Mouse (Mus musculus): Measurements from ENCODE around the gene 3110082I17Rik. TPM values are rescaled to one million over a fixed set of nuclear protein-coding genes. Genes with fewer than 3 reads are reported as not detected.

3110082I17Rik gene
- polyA plus RNA-seq, 1 experiment from 2014 or later: 69.4 TPM

DNA sequence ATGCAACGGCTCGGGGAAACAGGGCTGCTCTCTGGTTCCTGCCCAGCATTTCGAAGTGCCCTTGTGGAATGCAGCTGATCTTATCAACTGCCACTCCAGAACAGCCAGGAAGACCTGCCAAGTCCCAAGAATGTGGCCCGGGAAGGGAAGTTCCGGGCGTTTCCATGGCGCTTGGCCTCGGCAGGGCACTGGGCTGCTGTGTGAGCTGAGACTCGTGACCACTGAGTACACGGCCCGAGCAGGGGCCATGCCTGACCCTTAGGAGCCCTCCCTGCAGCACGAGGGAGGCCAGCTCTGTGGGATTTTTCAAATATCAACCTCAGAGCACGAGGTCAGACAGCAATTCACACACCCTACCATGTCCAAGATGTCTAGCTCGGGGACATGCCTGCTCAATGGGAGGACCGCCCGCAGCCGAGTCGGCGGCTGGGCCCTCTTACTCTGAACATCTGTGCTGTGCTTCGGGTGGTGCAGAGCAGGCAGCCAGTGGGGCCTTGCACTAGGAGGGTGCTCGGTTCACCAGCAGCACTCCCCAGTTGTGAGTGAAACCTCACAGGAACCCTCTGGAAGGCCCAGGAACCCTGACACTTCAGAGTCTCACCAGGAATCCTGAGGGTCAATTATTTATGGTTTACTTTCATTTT lies 81.2 kb downstream of the 3110082I17Rik start:
- WGBS: 75% methylated on average over 21 of the region's 21 CpGs
- H3K4me3 ChIP-seq: 0 out of 2 replicates have a peak overlapping the region, but pooled peaks have one; percentile 2
- no peaks in the 10 kb centered on the region; the same call in 1 of the 2 replicates for H3K36me3 ChIP-seq (replicated peaks)
- peaks cover 54% of the 10 kb centered on the region for H3K4me1 ChIP-seq
- no peak for DNase-seq (ENCODE audit: extremely low spot score, low spot score)
- no peaks in the 10 kb centered on the region for H3K9me3 ChIP-seq
- H3K27me3 ChIP-seq (ENCODE audit: poor library complexity, severe bottlenecking): peaks cover 6% of the 10 kb centered on the region; the same call in 1 of the 2 replicates
- peak overlapping the region; percentile 87 for H3K27ac ChIP-seq

- DNase-seq (ENCODE audit: extremely low spot score, low spot score): no peak
- no peak overlapping the region for H3K4me3 ChIP-seq
- 90% methylated on average over 7 of the region's 7 CpGs for WGBS
- peaks cover 55% of the 10 kb centered on the region for H3K4me1 ChIP-seq
- H3K36me3 ChIP-seq (replicated peaks): no peaks in the 10 kb centered on the region
- H3K27ac ChIP-seq: peak overlapping the region; percentile 71; the same call in 1 of the 2 replicates
- peaks cover 6% of the 10 kb centered on the region; the same call in 1 of the 2 replicates for H3K27me3 ChIP-seq (ENCODE audit: poor library complexity, severe bottlenecking)
- H3K9me3 ChIP-seq: no peaks in the 10 kb centered on the region
These were observed 82.1 kb downstream of the 3110082I17Rik start for GRCm38 (mm10) chr5:139378271-139378556.

GRCm38 (mm10) chr5:139377468-139378270 lies 82.7 kb downstream of the 3110082I17Rik start, which contains the start of gene Gpr146:
Gene Gpr146, plus strand, starts transcription at chr5:139377697.
- DNase-seq (ENCODE audit: extremely low spot score, low spot score): no peak
- Histone ChIP-seq H3K27ac (peak within 1 kb of the TSS; percentile 87), H3K9me3 (no peaks in the 10 kb centered on the region), H3K4me3 (no peak within 1 kb of the TSS), H3K36me3 (replicated peaks) (no peaks in the 10 kb centered on the region), H3K4me1 (peaks cover 55% of the 10 kb centered on the region), H3K27me3 (ENCODE audit: poor library complexity, severe bottlenecking) (peaks cover 6% of the 10 kb centered on the region; the same call in 1 of the 2 replicates)
- 75% methylated on average over 18 of the region's 18 CpGs for WGBS

GRCm38 (mm10) chr5:139374841-139375240 lies 85.5 kb downstream of the 3110082I17Rik start:
- no peak for DNase-seq (ENCODE audit: extremely low spot score, low spot score)
- H3K4me3 ChIP-seq: no peak overlapping the region
- H3K27ac ChIP-seq: no peak overlapping the region
- 84% methylated on average over 2 of the region's 2 CpGs for WGBS
- no peaks in the 10 kb centered on the region for H3K9me3 ChIP-seq
- no peaks in the 10 kb centered on the region for H3K27me3 ChIP-seq (ENCODE audit: poor library complexity, severe bottlenecking)
- H3K36me3 ChIP-seq (replicated peaks): no peaks in the 10 kb centered on the region
- H3K4me1 ChIP-seq: peaks cover 61% of the 10 kb centered on the region

- peaks cover 60% of the 10 kb centered on the region for H3K4me1 ChIP-seq
- H3K36me3 ChIP-seq (replicated peaks): no peaks in the 10 kb centered on the region
- WGBS: 82% methylated on average over 6 of the region's 6 CpGs
- no peak for DNase-seq (ENCODE audit: extremely low spot score, low spot score)
- no peaks in the 10 kb centered on the region for H3K9me3 ChIP-seq
- no peak overlapping the region for H3K27ac ChIP-seq
- no peaks in the 10 kb centered on the region for H3K27me3 ChIP-seq (ENCODE audit: poor library complexity, severe bottlenecking)
- H3K4me3 ChIP-seq: no peak overlapping the region
These were observed 86.4 kb downstream of the 3110082I17Rik start for GRCm38 (mm10) chr5:139373889-139374444.

DNA sequence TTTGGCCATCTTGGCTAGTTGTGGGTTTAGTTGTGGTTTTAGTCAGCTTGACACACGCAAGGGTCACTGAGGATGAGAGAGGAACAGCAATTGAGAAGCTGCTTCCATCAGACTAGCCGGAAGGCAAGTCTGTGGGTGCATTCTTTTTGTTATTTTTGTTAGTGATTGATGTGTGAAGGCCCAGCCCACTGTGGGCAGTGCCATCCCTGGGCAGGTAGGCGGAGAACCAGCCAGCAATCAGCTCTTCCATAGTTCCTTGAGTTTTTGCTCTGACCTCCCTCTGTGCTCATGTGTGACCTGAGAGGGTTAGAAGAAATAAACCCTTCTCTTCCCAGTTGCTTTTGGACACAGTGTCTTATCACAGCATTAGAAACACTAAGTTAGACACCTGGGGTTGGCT lies 87.2 kb downstream of the 3110082I17Rik start:
- Histone ChIP-seq H3K9me3 (no peaks in the 10 kb centered on the region), H3K27me3 (ENCODE audit: poor library complexity, severe bottlenecking) (no peaks in the 10 kb centered on the region), H3K4me3 (no peak overlapping the region), H3K27ac (0 out of 2 replicates have a peak overlapping the region, but pooled peaks have one; percentile 95), H3K4me1 (peaks cover 55% of the 10 kb centered on the region), H3K36me3 (replicated peaks) (no peaks in the 10 kb centered on the region)
- WGBS: 85% methylated on average over 3 of the region's 3 CpGs
- no peak for DNase-seq (ENCODE audit: extremely low spot score, low spot score)

DNA sequence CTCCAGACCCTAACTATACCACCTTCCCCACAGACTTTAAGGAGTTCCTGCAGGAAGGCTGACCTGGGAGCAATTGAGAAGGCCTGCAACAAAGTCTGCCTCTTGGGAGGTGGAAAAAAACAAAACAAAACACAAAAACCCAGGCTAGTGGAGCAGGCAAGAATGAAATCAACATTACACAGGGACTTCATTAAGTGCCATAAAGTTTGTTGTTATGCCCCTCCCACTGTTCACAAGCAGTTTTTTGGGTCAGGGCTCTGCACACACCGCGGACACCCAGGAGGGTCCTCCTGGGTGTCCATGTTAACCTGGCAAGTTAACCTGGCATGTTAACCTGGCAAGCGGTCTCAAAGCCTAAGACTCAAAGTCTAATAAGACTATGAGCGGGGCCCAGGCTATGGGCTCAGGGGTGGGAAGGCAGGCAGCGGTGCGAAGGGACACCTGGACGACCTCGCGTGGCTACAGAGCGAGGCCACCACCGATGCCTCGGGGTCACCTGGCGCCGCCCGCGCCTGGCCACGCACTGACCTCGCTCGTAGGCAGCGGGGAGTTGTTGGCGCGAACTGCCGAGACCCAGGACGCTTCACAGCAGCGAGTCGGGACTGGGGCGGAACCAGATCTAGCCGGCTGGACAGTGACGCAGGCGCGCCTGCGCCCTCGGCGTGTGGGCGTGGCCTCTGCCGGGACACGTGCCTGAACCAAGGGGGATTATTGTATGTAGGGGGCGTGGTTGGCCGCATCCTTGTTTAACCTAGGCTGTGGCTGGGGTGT lies 88.5 kb downstream of the 3110082I17Rik start:
- Histone ChIP-seq H3K36me3 (replicated peaks) (no peaks in the 10 kb centered on the region), H3K4me3 (peak overlapping the region; percentile 70), H3K9me3 (no peaks in the 10 kb centered on the region), H3K4me1 (peaks cover 47% of the 10 kb centered on the region), H3K27ac (peak overlapping the region; percentile 95), H3K27me3 (ENCODE audit: poor library complexity, severe bottlenecking) (no peaks in the 10 kb centered on the region)
- peak; percentile 91 for DNase-seq (ENCODE audit: extremely low spot score, low spot score)
- WGBS: 3% methylated on average over 39 of the region's 39 CpGs

- no peak for DNase-seq (ENCODE audit: extremely low spot score, low spot score)
- Histone ChIP-seq H3K9me3 (no peaks in the 10 kb centered on the region), H3K36me3 (replicated peaks) (no peaks in the 10 kb centered on the region), H3K4me1 (peaks cover 47% of the 10 kb centered on the region), H3K27ac (peak overlapping the region; percentile 95), H3K4me3 (peak overlapping the region; percentile 70; the same call in 1 of the 2 replicates), H3K27me3 (ENCODE audit: poor library complexity, severe bottlenecking) (no peaks in the 10 kb centered on the region)
- 67% methylated on average over 5 of the region's 5 CpGs for WGBS
These were observed 89.2 kb downstream of the 3110082I17Rik start for GRCm38 (mm10) chr5:139371118-139371517.

DNA sequence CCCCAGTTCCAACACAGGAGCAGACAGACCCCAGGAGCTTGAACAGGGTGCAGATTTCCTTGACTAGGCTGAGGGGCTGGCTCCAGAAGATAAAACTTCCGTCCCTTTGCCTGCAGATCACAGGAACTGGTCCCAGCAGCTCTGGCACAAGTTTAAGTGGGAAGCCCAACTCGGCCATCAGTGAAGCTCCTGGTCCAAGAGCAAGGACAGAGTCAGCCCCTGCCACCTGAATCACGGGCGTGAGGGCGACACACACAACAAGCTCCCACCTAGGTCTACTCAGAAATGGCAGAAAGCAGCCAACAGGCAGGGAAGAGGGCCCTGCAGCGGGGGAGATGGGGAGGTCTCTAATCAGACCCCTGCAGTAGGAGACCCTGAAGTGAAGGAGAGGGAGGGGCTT lies 90.0 kb downstream of the 3110082I17Rik start:
- H3K27ac ChIP-seq: peak overlapping the region; percentile 95
- peaks cover 53% of the 10 kb centered on the region for H3K4me1 ChIP-seq
- 84% methylated on average over 6 of the region's 6 CpGs for WGBS

DNA sequence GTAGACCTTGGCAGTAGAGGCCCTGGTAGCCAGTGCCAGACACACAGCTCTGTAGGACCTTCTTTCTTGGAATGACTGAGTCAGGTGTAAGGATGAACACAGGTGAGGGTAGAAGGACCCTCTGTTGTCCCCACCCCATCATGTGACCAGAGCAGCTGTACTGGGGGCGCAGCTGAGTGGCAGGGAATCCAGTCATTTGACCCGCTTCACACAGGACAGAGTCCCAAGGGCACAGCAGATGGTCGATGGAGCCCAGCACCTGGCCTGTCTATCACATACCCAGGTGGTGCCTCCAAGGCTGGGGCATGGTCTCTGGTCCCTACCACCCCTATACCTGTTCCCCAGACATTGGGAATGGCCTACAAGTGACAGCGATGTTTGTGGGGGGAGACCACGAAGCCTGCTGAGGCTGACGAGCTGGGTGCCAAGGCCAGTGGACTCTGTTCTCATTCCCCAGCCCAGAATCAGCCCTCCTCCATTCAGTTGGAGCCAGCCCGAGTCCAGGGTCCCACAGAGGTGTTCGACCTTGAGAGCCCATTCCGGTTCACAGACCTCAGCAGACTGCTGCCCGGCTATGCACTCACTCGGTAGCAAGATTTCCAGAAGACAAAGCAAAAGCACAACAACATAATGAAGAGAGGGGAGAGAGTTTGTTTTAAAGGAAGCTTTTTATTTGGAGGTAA lies 91.5 kb downstream of the 3110082I17Rik start:
- Histone ChIP-seq H3K27ac (no peak overlapping the region), H3K36me3 (replicated peaks) (peaks cover 3% of the 10 kb centered on the region), H3K27me3 (ENCODE audit: poor library complexity, severe bottlenecking) (no peaks in the 10 kb centered on the region), H3K4me1 (peaks cover 63% of the 10 kb centered on the region), H3K9me3 (no peaks in the 10 kb centered on the region), H3K4me3 (no peak overlapping the region)
- 89% methylated on average over 11 of the region's 11 CpGs for WGBS
- no peak for DNase-seq (ENCODE audit: extremely low spot score, low spot score)

More for the DNA sequence above, 90.0 kb downstream of the 3110082I17Rik start:
- no peak for DNase-seq (ENCODE audit: extremely low spot score, low spot score)
- H3K36me3 ChIP-seq (replicated peaks): no peaks in the 10 kb centered on the region
- H3K9me3 ChIP-seq: no peaks in the 10 kb centered on the region
- 0 out of 2 replicates have a peak overlapping the region, but pooled peaks have one; percentile 6 for H3K4me3 ChIP-seq
- no peaks in the 10 kb centered on the region for H3K27me3 ChIP-seq (ENCODE audit: poor library complexity, severe bottlenecking)

DNA sequence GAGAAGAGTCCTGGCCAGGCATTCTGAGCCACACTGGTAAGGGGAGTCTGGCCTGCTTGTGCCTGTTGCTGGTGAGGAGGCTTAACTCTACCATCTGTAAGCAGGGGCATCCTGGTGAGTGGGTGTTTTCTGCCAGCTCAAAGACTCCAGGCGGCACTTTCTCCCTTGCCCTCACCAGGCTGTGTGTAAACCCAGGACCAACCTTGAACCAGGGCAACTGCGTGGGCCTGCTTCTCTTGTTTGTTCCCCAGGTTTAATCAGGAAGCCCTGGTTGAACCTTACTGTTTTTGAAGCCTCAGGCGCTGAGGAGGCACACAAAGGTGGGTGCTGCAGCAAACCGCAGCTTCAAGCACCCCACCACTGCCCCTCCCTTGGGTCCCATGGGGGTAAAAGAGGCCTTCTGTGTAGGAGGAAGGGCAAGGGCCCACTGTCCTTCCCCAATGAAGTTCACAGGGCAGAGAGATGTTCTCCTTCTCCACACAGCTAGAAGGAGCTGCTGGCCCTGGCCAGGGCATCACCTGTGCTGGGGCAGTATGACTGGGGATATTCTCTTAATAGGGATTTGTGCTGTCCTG lies 92.4 kb downstream of the 3110082I17Rik start:
- WGBS: 93% methylated on average over 4 of the region's 4 CpGs
- no peak for DNase-seq (ENCODE audit: extremely low spot score, low spot score)
- H3K4me3 ChIP-seq: no peak overlapping the region
- H3K27ac ChIP-seq: no peak overlapping the region
- H3K36me3 ChIP-seq (replicated peaks): peaks cover 8% of the 10 kb centered on the region
- H3K4me1 ChIP-seq: peaks cover 61% of the 10 kb centered on the region
- H3K9me3 ChIP-seq: no peaks in the 10 kb centered on the region
- no peaks in the 10 kb centered on the region for H3K27me3 ChIP-seq (ENCODE audit: poor library complexity, severe bottlenecking)
